Mouse (Mus musculus) olfactory bulb, adult 2 months (tissue): Measurements from ENCODE around the gene Slc25a20. TPM values are rescaled to one million over a fixed set of nuclear protein-coding genes. Genes with fewer than 3 reads are reported as not detected.

Experiments
- H3K27ac ChIP-seq: fragments of 200-500 bp; 2 replicates; pipeline ENCODE4 v1.5.1; 2012; ENCODE audit warnings: low read depth, low read length; ENCODE audit not compliant: insufficient read depth
- H3K4me1 ChIP-seq: fragments of 200-500 bp; 2 replicates; pipeline ENCODE4 v1.6.1; 2012; ENCODE audit warnings: low read length; ENCODE audit not compliant: control insufficient read depth, insufficient read depth
- H3K4me3 ChIP-seq: fragments of 200-500 bp; 2 replicates; pipeline ENCODE4 v1.5.1; 2012; ENCODE audit warnings: mild to moderate bottlenecking, low read depth, low read length, moderate library complexity; ENCODE audit not compliant: insufficient read depth
- CTCF ChIP-seq: fragments of 200-500 bp; IDR thresholded peaks from 2 replicates; pipeline ENCODE4 v1.5.1; 2012; ENCODE audit warnings: low read depth, mild to moderate bottlenecking, low read length, moderate library complexity; ENCODE audit not compliant: insufficient read depth
- POLR2A ChIP-seq: fragments of 200-500 bp; IDR thresholded peaks from 2 replicates; pipeline ENCODE4 v1.6.1; 2012; ENCODE audit warnings: mild to moderate bottlenecking, low read depth, low read length, moderate library complexity; ENCODE audit not compliant: insufficient read depth
- WGBS: fragments of 180-500 bp; shearing (Covaris S2); methylation state at CpG from one replicate; pipeline ENCODE4 v1.1.7; 2018; 5-methylcytosine and 5-hydroxymethylcytosine counted together
- polyA plus RNA-seq: library from polyadenylated mRNA; stranded (reverse); fragments of >200 nt; gene quantifications from 2 replicates; pipeline ENCODE4 v1.2.4, GENCODE M21; 2012; ENCODE audit warnings: low replicate concordance; ENCODE audit not compliant: missing spikeins, insufficient read depth, insufficient read length

The Slc25a20 gene
- polyA plus RNA-seq, 1 experiment, result not detected

DNA sequence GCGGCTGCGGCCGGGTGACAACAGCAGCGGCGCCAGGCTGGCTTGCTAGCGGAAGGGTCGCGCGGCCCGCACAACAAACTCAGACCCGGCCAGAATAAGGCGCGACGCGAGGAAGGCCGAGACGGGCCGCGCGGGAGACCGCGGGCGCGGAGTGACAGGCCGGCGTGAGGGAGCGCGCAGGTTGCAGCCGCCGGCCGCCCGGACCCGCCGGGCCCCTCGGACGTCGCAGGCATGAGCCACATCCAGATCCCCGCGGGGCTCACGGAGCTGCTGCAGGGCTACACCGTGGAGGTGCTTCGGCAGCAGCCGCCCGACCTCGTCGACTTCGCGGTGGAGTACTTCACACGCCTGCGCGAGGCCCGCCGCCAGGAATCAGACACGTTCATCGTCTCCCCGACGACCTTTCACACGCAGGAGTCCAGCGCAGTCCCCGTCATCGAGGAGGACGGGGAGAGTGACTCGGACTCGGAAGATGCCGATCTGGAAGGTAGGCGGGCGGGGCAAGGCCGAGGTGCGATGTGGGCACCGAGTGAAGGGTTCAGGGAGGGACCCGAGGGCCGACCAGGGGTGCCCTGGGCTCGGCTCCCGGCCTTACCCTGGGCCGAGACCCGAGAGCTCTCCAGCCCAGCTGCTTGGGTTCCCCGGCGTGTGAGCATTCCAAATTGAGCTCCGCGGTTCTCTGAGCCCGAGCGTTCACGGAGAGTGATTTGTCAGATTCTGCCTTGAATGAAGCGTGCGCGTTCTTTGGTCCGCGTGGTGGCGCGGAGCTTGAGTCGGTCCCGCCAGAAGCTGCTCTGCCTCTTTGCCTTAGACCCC lies 30.5 kb downstream of the Slc25a20 start:
- H3K4me3 ChIP-seq, result peak overlapping the region; percentile 90

DNA sequence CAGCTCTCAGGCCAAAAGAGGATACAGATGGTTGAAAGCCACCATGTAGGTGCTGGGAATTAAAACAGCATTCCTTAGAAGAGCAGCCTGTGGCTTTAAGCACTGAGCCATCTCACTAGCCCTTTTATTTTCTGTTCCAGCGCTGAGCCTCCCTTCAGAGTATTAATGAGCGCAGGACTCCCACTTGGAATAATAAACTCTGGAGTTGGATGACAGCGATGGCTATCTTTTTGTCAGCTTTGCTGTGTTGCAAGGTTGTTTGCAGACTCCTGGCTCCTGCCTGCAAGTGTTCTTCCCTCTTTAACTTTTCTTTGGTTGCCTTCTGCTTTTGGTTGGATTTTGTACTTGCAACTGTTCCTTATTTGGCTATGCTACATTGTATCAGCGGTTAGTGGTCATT lies 32.1 kb downstream of the Slc25a20 start:
- TF ChIP-seq CTCF, result no peak
- TF ChIP-seq POLR2A, result no peak
- whole genome bisulfite sequencing, result 35% methylated on average over 4 of the region's 4 CpGs
- Histone ChIP-seq H3K4me1 (0 out of 2 replicates have a peak, but pooled peaks cover 2% of the 10 kb centered on the region), H3K4me3 (no peak overlapping the region; the same call in 1 of the 2 replicates), H3K27ac (no peak overlapping the region)

More for the DNA sequence above, 30.5 kb downstream of the Slc25a20 start:
- under 1% methylated on average over 92 of the region's 92 CpGs for WGBS
- TF ChIP-seq CTCF, result no peak
- no peak; the same call in 1 of the 2 replicates for TF ChIP-seq POLR2A
- no peak overlapping the region for H3K27ac ChIP-seq
- H3K4me1 ChIP-seq, result 0 out of 2 replicates have a peak, but pooled peaks cover 2% of the 10 kb centered on the region

DNA sequence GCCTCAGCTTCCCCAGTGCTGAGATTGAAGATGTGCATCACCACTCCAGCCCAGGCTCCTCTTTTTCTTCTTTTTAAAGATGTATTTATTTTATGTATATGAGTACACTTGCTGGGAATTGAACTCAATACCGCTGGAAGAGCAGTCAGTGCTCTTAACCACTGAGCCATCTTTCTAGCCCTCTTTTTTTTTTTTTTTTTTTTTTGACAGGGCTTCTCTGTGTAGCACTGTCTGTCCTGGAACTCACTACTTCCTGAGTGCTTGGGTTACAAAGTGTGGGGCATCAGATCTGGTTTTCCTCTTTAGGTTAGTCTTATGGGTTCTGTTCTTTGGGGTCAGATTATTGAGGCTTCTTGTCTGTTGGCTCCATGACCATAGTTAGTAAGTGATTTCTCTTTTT lies 32.6 kb downstream of the Slc25a20 start:
- WGBS, result 80% methylated on average over 1 of the region's 1 CpGs
- Histone ChIP-seq H3K27ac (no peak overlapping the region), H3K4me1 (no peaks in the 10 kb centered on the region), H3K4me3 (no peak overlapping the region)
- TF ChIP-seq POLR2A (no peak), CTCF (no peak)

DNA sequence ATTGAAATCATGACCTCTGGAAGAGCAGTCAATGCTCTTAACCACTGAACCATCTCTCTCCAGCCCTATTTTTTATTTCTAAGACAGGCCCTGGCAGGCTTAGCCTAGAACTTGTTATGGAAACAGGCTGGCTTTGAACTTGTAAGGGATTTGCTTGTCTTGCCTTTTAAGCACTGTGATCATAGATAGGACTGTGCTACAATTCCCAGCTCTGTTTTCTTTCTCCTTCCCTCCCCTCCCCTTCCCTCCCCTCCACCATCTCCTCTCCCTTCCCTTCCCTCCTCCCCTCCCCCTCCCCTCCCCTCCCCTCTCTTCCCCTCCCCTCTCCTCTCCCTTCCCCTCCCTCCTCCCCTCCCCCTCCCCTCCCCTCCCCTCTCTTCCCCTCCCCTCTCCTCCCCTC lies 40.6 kb downstream of the Slc25a20 start:
- no peak for TF ChIP-seq CTCF
- Histone ChIP-seq H3K4me3 (no peak overlapping the region), H3K27ac (no peak overlapping the region), H3K4me1 (peaks cover 9% of the 10 kb centered on the region)

DNA sequence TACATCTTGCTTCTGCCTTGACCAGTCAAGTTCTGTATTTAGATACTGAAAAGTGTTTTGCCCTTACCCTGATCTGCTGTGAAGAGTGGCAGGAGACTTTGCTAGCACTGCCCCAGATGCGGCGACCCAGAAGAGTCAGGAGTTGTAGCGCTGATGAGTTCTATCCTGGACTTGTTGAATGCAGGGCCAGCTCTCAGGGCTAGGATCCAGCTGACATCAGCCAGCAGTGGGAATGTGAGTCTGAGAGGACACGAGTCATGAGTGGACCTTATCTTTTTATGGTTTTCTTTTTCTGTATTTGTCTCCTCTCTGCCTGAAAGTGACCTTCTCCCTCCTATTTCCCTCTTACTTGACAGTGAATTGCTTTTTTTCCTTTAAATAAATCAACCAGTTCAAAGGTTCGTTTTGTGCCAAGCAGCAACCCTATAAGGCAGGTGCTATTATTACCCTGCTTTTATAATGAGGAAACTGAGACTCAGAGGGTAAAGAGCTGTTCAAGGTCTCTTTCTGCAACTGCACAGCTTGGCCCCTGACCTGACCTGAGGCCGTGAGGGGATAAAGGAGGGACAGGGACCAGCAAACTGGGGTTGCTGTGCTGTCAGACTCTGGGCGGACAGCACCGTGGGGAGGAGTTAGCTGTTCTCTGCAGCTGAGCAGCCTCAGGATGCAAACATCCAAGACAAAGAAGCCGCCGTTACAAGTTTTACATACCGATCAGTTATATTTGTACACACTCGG lies 41.7 kb downstream of the Slc25a20 start:
- H3K4me3 ChIP-seq, result no peak overlapping the region
- 0 out of 2 replicates have a peak overlapping the region, but pooled peaks have one; percentile 17 for H3K27ac ChIP-seq
- peaks cover 9% of the 10 kb centered on the region for H3K4me1 ChIP-seq
- 34% methylated on average over 12 of the region's 12 CpGs for WGBS
- TF ChIP-seq CTCF (no peak), POLR2A (no peak)

DNA sequence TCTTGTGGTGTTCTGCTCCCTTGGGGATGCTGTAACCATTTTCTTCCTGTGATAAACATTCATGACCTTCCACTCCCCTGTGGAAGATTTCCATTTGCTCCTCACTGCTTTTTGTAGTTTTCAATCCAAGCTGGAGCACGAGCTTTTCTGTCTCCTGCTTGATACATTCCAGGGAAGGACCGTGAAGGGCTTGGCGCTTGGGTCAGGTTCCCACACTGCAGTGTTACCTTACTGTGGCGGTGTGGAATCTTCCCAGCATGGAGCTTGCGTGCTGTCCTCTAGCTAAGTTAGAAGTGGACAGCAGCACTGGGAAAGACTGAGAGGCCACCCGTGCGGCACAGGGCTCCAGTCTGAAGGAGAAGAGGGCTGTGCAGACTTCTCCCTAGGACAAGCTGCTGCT lies 42.7 kb downstream of the Slc25a20 start:
- WGBS, result 79% methylated on average over 7 of the region's 7 CpGs
- Histone ChIP-seq H3K4me1 (peaks cover 9% of the 10 kb centered on the region), H3K27ac (no peak overlapping the region), H3K4me3 (no peak overlapping the region)
- TF ChIP-seq POLR2A (no peak), CTCF (no peak)

DNA sequence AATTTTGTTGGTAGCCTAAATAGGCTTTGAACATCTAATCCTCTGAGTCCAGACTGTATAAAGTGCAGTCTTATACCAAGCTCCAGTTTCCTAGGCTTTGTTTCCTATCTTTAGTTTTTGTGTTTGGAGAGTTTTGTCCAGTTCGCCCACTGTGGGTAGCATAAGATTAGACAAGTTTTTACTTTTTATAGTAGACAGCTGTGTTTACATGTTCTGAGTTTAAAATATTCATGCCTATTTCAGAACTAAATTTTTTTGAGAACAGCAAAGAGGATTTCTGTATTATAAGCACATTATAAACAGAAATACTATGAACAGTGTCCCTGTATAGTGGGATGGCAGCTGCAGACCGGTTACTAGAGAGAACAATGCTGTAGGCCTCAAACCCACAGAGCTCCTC lies 45.3 kb downstream of the Slc25a20 start:
- TF ChIP-seq POLR2A, result no peak
- no peak for TF ChIP-seq CTCF

DNA sequence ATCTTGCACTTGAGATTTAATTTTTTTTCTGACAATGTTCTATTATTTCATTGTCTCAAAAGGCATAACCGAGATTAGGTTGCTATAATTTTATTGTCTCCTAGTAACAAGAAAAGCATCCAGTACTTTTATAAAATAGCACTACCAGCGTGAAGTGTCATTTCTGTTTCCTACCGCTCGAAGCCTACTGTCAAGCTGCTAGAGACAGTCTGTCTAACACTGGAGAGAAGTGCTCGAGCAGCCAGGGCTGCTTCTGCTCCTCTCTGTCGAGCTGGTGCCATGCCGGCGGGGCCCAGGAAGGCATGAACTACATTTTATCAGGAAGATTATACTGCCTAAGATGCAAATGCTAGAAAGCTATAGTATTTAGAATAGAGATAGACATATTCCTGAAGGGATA lies 46.9 kb downstream of the Slc25a20 start:
- no peak overlapping the region for H3K27ac ChIP-seq
- 73% methylated on average over 8 of the region's 8 CpGs for WGBS
- H3K4me1 ChIP-seq, result peaks cover 7% of the 10 kb centered on the region
- TF ChIP-seq CTCF, result no peak
- no peak for TF ChIP-seq POLR2A
- no peak overlapping the region for H3K4me3 ChIP-seq

More for the DNA sequence above, 45.3 kb downstream of the Slc25a20 start:
- 81% methylated on average over 2 of the region's 2 CpGs for WGBS
- H3K4me1 ChIP-seq, result peaks cover 9% of the 10 kb centered on the region
- no peak overlapping the region for H3K27ac ChIP-seq
- no peak overlapping the region for H3K4me3 ChIP-seq

DNA sequence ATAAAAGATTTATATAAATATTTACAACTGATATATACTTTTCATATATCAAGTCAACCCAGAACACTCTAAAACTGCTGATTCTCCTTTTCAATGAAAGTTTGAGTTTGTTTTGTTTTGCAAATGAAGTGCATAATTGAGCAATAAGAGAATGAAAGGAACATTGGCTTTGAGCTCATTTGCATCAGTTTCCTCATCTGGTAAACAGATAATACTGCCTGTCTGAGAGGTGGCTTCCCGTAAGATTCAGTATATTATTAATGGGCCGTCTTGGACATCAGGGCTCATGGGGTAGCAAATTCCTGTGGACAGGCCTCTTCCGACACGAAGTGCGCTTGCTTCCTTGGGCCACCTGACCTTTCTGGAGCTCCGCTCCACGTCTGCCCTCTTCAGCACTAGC lies 48.9 kb downstream of the Slc25a20 start:
- no peak overlapping the region for H3K4me3 ChIP-seq
- H3K4me1 ChIP-seq, result no peaks in the 10 kb centered on the region
- no peak overlapping the region for H3K27ac ChIP-seq
- 81% methylated on average over 7 of the region's 7 CpGs for WGBS
- TF ChIP-seq POLR2A (no peak), CTCF (no peak)
